Mouse (Mus musculus) stomach, embryonic 16.5 days (tissue): ENCODE results near the gene Gm49378. TPM values are rescaled to one million over a fixed set of nuclear protein-coding genes. Genes with fewer than 3 reads are reported as not detected.

Experiments used
- polyA plus RNA-seq: library from polyadenylated mRNA; unstranded; fragments of >200 nt; fragmentation: Nextera tagmentation; extraction: Ambion mirVana; gene quantifications from 2 replicates; pipeline ENCODE4 v1.2.1, GENCODE M21; 2015

Gm49378 gene
- polyA plus RNA-seq, 1 experiment from 2014 or later, result 2.0 TPM

Other genes starting within 250 kb of the Gm49378 start
- gene Dhrs4, start 159.1 kb downstream of the Gm49378 start, polyA plus RNA-seq, result 108 and 109 TPM in 2 replicates
- gene Carmil3, start 147.2 kb downstream of the Gm49378 start, polyA plus RNA-seq, result 1.8 and 1.9 TPM in 2 replicates
- gene Cpne6, start 127.5 kb downstream of the Gm49378 start, polyA plus RNA-seq, result 0.25 and 0.31 TPM in 2 replicates
- gene Nrl, start 112.9 kb downstream of the Gm49378 start, polyA plus RNA-seq, result not detected in 2 replicates
- gene Pck2, start 97.6 kb downstream of the Gm49378 start, polyA plus RNA-seq, result 50.1 and 54.5 TPM in 2 replicates
- 76.7 and 77.6 TPM in 2 replicates for gene Dcaf11, start 77.9 kb downstream of the Gm49378 start, polyA plus RNA-seq
- 0.89 and 1.2 TPM in 2 replicates for gene A730061H03Rik, start 77.5 kb downstream of the Gm49378 start, polyA plus RNA-seq
- 0.64 and 8.1 TPM in 2 replicates for gene Fitm1, start 62.3 kb downstream of the Gm49378 start, polyA plus RNA-seq
- 149 and 162 TPM in 2 replicates for gene Psme1, start 59.8 kb downstream of the Gm49378 start, polyA plus RNA-seq
- gene Emc9, start 52.6 kb downstream of the Gm49378 start, polyA plus RNA-seq, result 11.4 and 11.5 TPM in 2 replicates
- gene Psme2, start 46.8 kb downstream of the Gm49378 start, polyA plus RNA-seq, result 203 and 283 TPM in 2 replicates
- 18.1 and 19.1 TPM in 2 replicates for gene Rnf31, start 46.2 kb downstream of the Gm49378 start, polyA plus RNA-seq
- gene Irf9, start 34.3 kb downstream of the Gm49378 start, polyA plus RNA-seq, result 10.7 and 12.4 TPM in 2 replicates
- 10.9 and 13.8 TPM in 2 replicates for gene Rec8, start 19.9 kb downstream of the Gm49378 start, polyA plus RNA-seq
- gene Ipo4, start 1.9 kb downstream of the Gm49378 start, polyA plus RNA-seq, result 86.3 and 114 TPM in 2 replicates
- 116 and 123 TPM in 2 replicates for gene Tm9sf1, start 5.9 kb upstream of the Gm49378 start, polyA plus RNA-seq
- 0.50 and 1.1 TPM in 2 replicates for gene Tssk4, start 12.3 kb upstream of the Gm49378 start, polyA plus RNA-seq
- gene Mdp1, start 22.6 kb upstream of the Gm49378 start, polyA plus RNA-seq, result 54.4 and 55.8 TPM in 2 replicates
- gene Gmpr2, start 34.0 kb upstream of the Gm49378 start, polyA plus RNA-seq, result 58.0 and 63.4 TPM in 2 replicates
- 462 and 484 TPM in 2 replicates for gene Nedd8, start 34.2 kb upstream of the Gm49378 start, polyA plus RNA-seq
- 34.4 and 36.3 TPM in 2 replicates for gene Tinf2, start 43.9 kb upstream of the Gm49378 start, polyA plus RNA-seq
- gene Tgm1, start 76.0 kb upstream of the Gm49378 start, polyA plus RNA-seq, result 53.1 and 72.9 TPM in 2 replicates
- gene Rabggta, start 84.4 kb upstream of the Gm49378 start, polyA plus RNA-seq, result 36.3 and 37.1 TPM in 2 replicates
- 107 and 125 TPM in 2 replicates for gene Dhrs1, start 107.8 kb upstream of the Gm49378 start, polyA plus RNA-seq
- 23.8 and 28.4 TPM in 2 replicates for gene Nop9, start 107.8 kb upstream of the Gm49378 start, polyA plus RNA-seq
- gene Cideb, start 120.6 kb upstream of the Gm49378 start, polyA plus RNA-seq, result 14.8 and 15.1 TPM in 2 replicates
- 0.71 and 0.81 TPM in 2 replicates for gene Ltb4r2, start 123.5 kb upstream of the Gm49378 start, polyA plus RNA-seq
- 2.4 and 4.8 TPM in 2 replicates for gene Ltb4r1, start 128.1 kb upstream of the Gm49378 start, polyA plus RNA-seq
- gene Adcy4, start 146.2 kb upstream of the Gm49378 start, polyA plus RNA-seq, result 7.7 and 8.2 TPM in 2 replicates
- gene Ripk3, start 151.0 kb upstream of the Gm49378 start, polyA plus RNA-seq, result 32.7 and 34.4 TPM in 2 replicates
- gene Nfatc4, start 185.2 kb upstream of the Gm49378 start, polyA plus RNA-seq, result 32.9 and 33.9 TPM in 2 replicates
- 18.0 and 19.3 TPM in 2 replicates for gene Nynrin, start 216.1 kb upstream of the Gm49378 start, polyA plus RNA-seq
- 0.45 and 0.66 TPM in 2 replicates for gene Cbln3, start 246.5 kb upstream of the Gm49378 start, polyA plus RNA-seq
- 18.5 and 21.7 TPM in 2 replicates for gene Khnyn, start 247.1 kb upstream of the Gm49378 start, polyA plus RNA-seq